Mouse (Mus musculus) E14TG2a.4 (cell line): ENCODE measurements at regions not wholly inside any gene's neighbourhood (a gene's known extent, or its start where the extent isn't known, plus 50 kb on each side); places are given as distances from the start of the nearest gene placed in this dataset.

ENCODE experiments used
- CTCF ChIP-seq: conservative IDR thresholded peaks from 2 replicates; pipeline ENCODE4 v1.5.1; 2014; ENCODE audit warnings: low read length
- NANOG ChIP-seq: IDR thresholded peaks from 2 replicates; pipeline ENCODE4 v1.6.1; 2014; ENCODE audit warnings: borderline replicate concordance, low read length, mixed read lengths

DNA sequence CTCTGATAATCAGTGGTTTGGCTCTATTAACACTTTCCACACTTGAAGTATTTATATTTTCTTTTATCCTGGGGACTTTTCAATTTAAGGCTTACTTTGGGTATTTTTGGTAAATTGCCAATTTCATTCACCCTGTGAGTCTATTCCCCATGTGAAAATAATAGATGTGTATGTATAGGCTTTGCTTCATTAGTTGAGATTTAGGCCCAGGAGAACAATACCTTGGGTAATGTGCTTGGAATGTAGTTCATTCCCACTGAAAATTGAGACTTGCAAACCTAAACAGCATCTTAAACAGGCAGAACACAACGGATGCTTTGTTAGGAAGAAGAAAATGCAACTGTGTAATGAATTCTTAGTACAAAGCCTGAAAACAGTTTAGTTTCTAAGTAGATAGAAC, 346.1 kb upstream of the Gm5152 start:
- TF ChIP-seq CTCF (no peak), NANOG (no peak)
